Mouse (Mus musculus) naive thymus-derived CD4-positive, alpha-beta T cell, adult 2 months (primary cell): ENCODE data around the gene Serpina9.
"Not testable (repeated sequence)": the region's sequence is repeated elsewhere in the genome, so short reads cannot be mapped to it uniquely, and the experiment has no call there.

ENCODE experiments used
- DNase-seq: peaks from one replicate; pipeline ENCODE4 v3.0.0-alpha.2; 2011; ENCODE audit warnings: low read depth

Serpina9 gene

DNA sequence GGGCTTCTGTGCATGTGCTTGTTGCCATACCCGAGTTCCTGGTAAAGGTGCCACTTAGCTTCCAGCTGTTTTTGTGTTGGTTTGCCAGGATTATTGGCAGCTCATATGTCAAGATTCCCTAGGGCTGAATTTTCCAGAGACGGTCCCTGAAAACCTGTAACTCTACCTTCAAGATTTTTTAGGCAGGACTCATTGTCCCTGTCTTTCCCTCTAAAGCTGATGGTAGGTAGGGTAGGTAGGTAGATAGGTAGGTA lies 24.1 kb downstream of the Serpina9 start:
- no peak for DNase-seq

- DNase-seq = no peak
These were observed 24.6 kb downstream of the Serpina9 start for GRCm38 (mm10) chr12:103988754-103989513.

DNA sequence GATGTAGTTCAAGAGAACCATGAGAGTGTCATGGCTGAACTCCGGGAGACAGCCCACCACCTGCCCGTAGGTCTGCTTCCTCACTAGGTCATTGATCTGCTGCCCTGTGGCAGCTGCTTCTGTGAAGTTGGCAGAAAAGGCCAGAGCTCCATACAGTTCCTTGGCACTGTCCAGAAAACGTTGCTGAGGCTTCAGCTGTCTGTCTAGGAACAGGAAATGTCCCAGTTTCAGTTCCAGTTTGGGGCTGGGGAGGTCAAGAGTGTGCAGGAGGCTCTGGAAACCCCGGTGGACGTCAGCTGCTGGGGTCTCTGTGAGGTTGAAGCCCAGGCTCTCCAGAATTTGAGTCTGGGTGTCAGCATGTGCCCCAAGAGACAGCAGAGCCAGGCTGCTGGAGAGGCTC lies 27.7 kb downstream of the Serpina9 start:
- no peak for DNase-seq

- DNase-seq = peak; percentile 4
These were observed 28.6 kb downstream of the Serpina9 start for GRCm38 (mm10) chr12:103984935-103985334.

DNA sequence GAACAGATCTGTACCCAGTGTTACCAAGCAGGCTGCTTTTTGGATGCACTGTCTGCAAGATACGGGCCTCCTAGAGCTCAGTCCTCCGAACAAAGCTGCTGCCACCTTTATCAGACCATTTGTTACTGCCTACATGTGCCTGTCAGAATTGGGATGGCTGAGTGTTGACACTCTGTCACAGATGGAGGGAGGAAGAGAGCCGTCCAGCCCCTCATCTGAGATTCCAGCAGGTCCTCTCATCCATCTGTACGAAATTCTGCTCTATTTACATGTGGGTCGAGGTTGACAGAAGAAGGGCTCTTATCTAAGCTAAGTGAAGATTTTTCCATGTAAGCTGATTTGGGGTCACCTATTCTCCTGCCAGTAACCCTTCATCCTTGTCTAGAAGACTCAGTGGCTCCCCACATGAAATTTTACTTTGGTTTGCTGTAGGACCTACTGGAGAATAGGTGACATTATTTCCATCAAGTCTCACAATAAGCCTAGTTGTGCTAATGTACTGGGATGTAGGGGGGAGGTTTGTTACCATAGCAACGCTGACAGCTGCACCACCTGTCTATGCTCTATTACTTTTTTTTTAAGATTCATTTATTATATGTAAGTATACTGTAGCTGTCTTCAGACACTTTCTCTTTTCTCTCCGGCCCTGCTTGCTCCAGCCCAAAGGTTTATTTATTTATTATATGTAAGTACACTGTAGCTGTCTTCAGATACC lies 31.8 kb downstream of the Serpina9 start:
- DNase-seq = no peak

- DNase-seq = no peak
These were observed 35.3 kb downstream of the Serpina9 start for GRCm38 (mm10) chr12:103978294-103978693.

- no peak for DNase-seq
These were observed 35.7 kb downstream of the Serpina9 start for GRCm38 (mm10) chr12:103977846-103978245.

GRCm38 (mm10) chr12:103977060-103977459 lies 36.5 kb downstream of the Serpina9 start:
- no peak for DNase-seq

DNA sequence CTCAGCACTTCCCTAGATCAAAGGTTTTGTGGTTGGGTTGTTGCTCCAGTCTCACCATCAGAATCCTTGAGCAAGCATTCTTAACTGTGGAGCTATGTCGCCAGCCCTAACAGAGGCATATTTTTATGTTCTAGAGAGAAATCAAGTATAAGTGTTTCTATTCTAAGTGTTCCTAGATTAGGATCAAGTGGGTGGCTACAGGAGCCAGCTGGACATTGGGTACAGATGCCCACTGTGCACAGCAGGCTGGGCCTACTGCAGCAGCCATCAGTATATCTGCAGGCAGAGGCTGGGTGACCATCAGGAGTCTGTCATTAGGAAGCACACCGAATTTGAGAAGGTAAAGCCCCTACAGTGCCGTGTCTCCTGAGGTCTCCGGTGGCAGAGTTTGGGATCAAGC lies 42.5 kb downstream of the Serpina9 start:
- no peak for DNase-seq

- DNase-seq = no peak
These were observed 43.9 kb downstream of the Serpina9 start for GRCm38 (mm10) chr12:103969577-103970116.

DNA sequence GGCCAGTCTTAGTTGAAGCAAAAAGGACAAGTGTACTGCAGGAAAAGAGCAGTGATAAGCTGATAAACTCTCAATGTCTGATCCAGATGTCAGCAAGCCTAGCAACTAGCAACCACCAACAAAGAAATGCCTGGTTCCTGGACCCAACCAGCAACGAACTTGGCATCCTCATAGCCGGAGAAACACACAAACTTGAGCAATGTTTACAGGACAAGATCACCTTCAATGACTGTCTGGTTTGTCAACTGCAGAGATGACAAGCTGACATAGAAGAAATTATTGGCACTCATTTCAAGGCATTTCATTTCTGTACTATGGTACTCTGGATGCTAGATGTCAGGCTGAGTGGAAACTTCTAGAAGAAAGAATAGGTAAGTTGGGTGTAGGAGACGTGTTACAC lies 46.8 kb downstream of the Serpina9 start:
- no peak for DNase-seq

DNA sequence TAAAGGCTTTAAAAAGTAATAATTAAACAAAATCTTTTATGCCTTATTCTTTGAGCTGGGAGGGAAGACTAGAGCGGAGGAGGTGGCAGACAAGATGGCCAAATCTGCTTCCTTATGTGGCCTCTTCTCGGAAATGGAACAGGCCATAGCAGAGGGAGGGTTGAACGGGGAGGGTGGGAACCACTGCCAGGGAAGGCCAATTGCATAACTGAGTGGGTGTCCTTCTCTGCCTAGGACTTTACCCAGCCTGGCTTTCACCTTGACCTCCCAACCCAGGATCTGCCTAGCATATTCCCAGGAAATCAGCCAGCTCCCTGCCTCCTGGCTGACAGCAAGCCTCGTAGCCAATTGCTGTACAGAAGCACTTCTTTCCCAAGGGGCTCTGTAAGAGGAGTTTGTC lies 50.3 kb downstream of the Serpina9 start:
- no peak for DNase-seq

DNA sequence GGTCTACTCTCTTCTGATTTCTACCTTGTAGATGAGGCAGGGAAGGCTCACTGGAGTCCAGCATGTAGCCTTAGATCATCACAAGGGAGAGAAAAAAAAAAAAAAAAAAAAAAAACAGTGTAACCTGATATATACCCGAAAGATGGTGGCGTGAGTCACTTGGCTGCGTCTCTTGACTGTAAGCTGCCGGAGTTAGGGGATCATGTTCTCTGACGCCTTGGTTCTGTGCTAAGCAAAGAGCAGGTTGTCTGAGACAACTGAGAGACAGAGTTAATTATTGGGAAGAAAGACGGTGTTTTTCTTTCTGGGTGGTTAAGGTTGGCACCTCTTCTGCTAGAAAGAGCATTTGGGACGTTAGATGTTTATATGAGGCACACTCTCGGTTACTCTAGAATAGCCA lies 50.7 kb downstream of the Serpina9 start:
- DNase-seq = no peak

DNA sequence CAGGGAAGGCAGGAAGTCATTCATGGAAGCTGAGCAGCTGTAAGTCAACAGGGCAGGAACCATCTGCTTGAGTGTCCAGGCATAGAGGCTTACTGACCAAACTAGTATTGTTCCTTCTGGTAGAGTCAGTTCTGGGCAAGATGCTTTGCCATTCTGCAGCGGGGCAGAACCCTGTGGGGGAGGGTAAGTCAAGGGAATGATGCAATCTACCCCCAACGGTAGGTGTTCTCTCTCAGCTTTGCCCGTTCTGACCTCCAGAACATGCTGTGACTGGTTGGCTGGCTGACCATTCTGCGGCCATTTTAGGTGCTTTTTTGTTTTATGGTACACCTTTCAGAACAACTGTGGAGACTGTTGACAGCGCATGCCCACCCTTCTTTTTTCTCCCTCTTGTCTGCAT lies 51.2 kb downstream of the Serpina9 start:
- DNase-seq = no peak

DNA sequence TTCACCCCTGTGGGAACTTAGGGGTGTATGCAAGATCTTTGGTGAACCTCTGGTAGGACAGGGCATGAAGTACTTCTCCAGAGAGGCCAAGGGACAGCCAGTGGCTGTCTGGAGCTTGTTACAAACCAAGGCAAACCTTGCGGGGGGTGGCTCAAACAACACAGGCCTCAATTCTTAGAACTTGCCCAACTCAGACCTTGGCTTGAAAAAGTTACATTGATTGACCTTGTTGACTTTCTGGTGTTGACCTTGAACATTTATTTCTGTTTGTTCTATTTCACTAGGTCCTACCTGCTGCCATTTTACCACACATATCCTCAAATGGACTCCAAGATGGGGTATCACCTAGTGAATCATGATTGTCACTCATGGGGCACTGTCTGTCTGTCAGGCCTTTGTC lies 51.8 kb downstream of the Serpina9 start:
- no peak for DNase-seq

GRCm38 (mm10) chr12:103958798-103959197 lies 54.8 kb downstream of the Serpina9 start, which contains the start of gene Serpina1e:
Gene Serpina1e, minus strand, starts transcription at chr12:103958975.
- DNase-seq = no peak

DNA sequence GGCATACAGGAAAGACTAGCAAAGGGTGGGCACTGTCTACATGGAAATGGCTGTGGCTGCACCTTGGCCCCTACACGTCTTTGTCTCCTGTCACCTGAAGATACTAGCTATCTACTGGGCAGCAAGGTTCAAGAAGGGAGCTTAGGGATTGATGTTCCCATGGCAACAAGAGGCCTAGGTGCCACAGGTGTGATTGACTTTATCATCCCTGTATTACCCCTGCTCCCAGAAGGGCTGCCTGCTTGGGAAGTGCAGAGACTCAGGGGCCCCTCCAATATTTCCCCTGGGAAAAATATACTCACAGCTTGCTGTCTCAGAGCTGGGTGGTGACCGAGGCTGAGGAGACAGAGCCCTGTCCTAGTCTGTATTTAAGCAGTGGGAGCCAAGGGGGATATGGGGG lies 57.0 kb downstream of the Serpina9 start:
- DNase-seq = not testable (repeated sequence)

DNA sequence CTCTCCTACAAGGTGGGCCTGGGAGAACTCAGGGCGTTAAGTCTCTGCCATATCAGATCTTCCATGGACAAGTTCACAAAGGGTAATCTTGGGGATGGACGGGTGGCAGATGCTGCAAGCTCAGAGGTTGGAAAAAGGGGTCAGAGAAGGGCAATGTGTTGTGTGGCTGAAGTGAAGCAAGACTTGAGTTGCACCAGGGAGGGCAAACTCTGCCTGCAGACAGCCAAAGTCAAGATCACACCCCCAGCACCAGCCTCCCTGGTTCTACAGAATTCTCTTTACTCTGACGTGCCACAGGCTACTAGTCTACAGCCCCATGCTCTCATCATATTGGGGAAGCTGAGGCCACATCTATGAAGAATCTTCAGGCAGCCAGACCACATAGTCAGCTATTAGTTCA lies 60.6 kb downstream of the Serpina9 start:
- not testable (repeated sequence) for DNase-seq

- no peak for DNase-seq
These were observed 67.3 kb downstream of the Serpina9 start for GRCm38 (mm10) chr12:103946243-103946642.
